Mouse (Mus musculus) limb, embryonic 14.5 days (tissue): ENCODE measurements around the gene Fhit. TPM values are rescaled to one million over a fixed set of nuclear protein-coding genes. Genes with fewer than 3 reads are reported as not detected.

ENCODE experiments used
- ATAC-seq: fragments of 200-750 bp; cut with Nextera tagmentation; 2 replicates; pipeline ENCODE4 v1.8.0; 2017; ENCODE audit warnings: low read depth, moderate number of reproducible peaks, moderate TSS enrichment; ENCODE audit not compliant: low FRiP score
- DNase-seq: peaks from one replicate; pipeline ENCODE4 v3.0.0-alpha.2; 2015; ENCODE audit warnings: low spot score
- H3K27ac ChIP-seq: fragments of 300-500 bp; sonication (generic); replicated peaks from 2 replicates; pipeline ENCODE4 v1.5.1; 2014; ENCODE audit warnings: low read depth, mild to moderate bottlenecking, low read length, moderate library complexity, mixed read lengths
- H3K27me3 ChIP-seq: fragments of 300-500 bp; sonication (generic); 2 replicates; pipeline ENCODE4 v1.6.1; 2014; ENCODE audit warnings: low read length, mixed read lengths; ENCODE audit not compliant: control insufficient read depth, insufficient read depth
- H3K36me3 ChIP-seq: fragments of 300-500 bp; sonication (generic); 2 replicates; pipeline ENCODE4 v1.6.1; 2014; ENCODE audit warnings: mild to moderate bottlenecking, low read length, moderate library complexity, mixed read lengths; ENCODE audit not compliant: control insufficient read depth, insufficient read depth
- H3K4me1 ChIP-seq: fragments of 300-500 bp; sonication (generic); 2 replicates; pipeline ENCODE4 v1.6.1; 2014; ENCODE audit warnings: antibody characterized with exemption, low read length, mixed read lengths; ENCODE audit not compliant: control insufficient read depth, insufficient read depth
- H3K4me2 ChIP-seq: fragments of 300-500 bp; sonication (generic); replicated peaks from 2 replicates; pipeline ENCODE4 v1.6.1; 2014; ENCODE audit warnings: low read depth, mild to moderate bottlenecking, low read length, moderate library complexity; ENCODE audit not compliant: severe bottlenecking
- H3K4me3 ChIP-seq: fragments of 300-500 bp; sonication (generic); replicated peaks from 2 replicates; pipeline ENCODE4 v1.5.1; 2014; ENCODE audit warnings: low read length
- H3K9ac ChIP-seq: fragments of 300-500 bp; sonication (generic); 2 replicates; pipeline ENCODE4 v1.6.1; 2014; ENCODE audit warnings: mild to moderate bottlenecking, low read depth, low read length, moderate library complexity; ENCODE audit not compliant: severe bottlenecking
- H3K9me3 ChIP-seq: fragments of 300-500 bp; sonication (generic); 2 replicates; pipeline ENCODE4 v1.6.1; 2016; ENCODE audit warnings: low read length; ENCODE audit not compliant: control insufficient read depth
- POLR2A ChIP-seq: fragments of 200-500 bp; IDR thresholded peaks from 2 replicates; pipeline ENCODE4 v1.8.0; 2012; ENCODE audit warnings: inconsistent platforms, mild to moderate bottlenecking, moderate library complexity, borderline replicate concordance; ENCODE audit not compliant: insufficient read depth, insufficient read length; ENCODE audit errors: extremely low read depth
- WGBS: fragments of 180-500 bp; shearing (Covaris S2); extraction: QIAGEN DNeasy Blood & Tissue Kit; methylation state at CpG from one replicate; pipeline ENCODE4 v1.1.7; 2014; 5-methylcytosine and 5-hydroxymethylcytosine counted together
- polyA plus RNA-seq, 2 experiments: library from polyadenylated mRNA; depleted of rRNA in 1 of 2; stranded (reverse) in 1 of 2; unstranded in 1 of 2; fragments of >200 nt; fragmentation: Nextera tagmentation in 1 of 2; extraction: Ambion mirVana in 1 of 2; gene quantifications; 2 replicates each; pipeline versions ENCODE4 v1.2.1 to v1.2.3; 2012 to 2014

Gene Fhit
- polyA plus RNA-seq, 2 experiments = 3.5 to 7.6 TPM

DNA sequence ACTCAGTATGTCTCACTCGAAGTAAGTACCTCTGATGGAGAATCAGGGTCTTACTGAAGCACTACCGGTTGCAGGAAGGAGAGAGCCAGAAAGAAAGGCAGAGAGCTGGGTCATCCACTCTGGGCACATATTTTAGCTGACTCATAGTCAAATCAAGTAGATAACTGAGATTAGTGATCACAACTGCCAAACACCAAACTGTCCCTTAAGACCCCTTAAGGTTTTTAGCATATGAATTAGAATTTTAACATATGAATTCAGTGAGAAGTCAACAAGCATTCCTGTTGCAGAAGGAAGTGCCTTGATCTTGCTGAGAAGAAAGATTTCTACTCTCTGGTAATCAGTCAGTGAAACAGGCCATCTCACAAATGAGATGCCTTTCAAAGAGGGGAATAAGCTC is 253.8 kb downstream of the Fhit start:
- 88% methylated on average over 2 of the region's 2 CpGs for WGBS
- no peak for ATAC-seq
- no peak for DNase-seq

DNA sequence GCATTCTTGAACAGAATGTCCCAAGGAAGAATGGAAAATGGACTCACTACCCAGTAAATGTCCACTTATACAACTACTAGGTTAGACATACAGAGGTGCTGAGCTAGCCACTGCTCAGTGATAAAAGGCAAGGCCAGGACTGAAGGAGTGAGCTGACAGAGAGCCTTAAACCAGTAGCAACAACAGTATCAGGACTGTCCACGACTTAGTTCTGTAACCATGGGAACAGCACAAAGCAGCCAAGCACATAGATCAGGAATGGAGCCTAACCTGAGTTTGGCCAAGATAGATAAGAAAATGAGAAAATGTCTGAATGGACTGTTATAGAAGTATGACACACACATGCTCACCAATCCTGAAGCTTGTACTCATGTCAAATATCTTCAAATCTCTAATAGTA is 279.1 kb downstream of the Fhit start:
- Histone ChIP-seq H3K27me3 (no peaks in the 10 kb centered on the region), H3K4me2 (no peak overlapping the region), H3K4me3 (no peak overlapping the region), H3K4me1 (no peaks in the 10 kb centered on the region), H3K9me3 (no peaks in the 10 kb centered on the region), H3K27ac (no peak overlapping the region), H3K36me3 (no peaks in the 10 kb centered on the region), H3K9ac (no peak overlapping the region)
- ATAC-seq = no peak
- TF ChIP-seq POLR2A = no peak
- no peak for DNase-seq
- WGBS = 54% methylated on average over 1 of the region's 1 CpGs

More for the DNA sequence above, 253.8 kb downstream of the Fhit start:
- Histone ChIP-seq H3K4me1 (no peaks in the 10 kb centered on the region), H3K9me3 (no peaks in the 10 kb centered on the region), H3K27me3 (no peaks in the 10 kb centered on the region), H3K36me3 (no peaks in the 10 kb centered on the region), H3K4me2 (no peak overlapping the region), H3K27ac (no peak overlapping the region), H3K9ac (no peak overlapping the region), H3K4me3 (no peak overlapping the region)
- no peak for TF ChIP-seq POLR2A

DNA sequence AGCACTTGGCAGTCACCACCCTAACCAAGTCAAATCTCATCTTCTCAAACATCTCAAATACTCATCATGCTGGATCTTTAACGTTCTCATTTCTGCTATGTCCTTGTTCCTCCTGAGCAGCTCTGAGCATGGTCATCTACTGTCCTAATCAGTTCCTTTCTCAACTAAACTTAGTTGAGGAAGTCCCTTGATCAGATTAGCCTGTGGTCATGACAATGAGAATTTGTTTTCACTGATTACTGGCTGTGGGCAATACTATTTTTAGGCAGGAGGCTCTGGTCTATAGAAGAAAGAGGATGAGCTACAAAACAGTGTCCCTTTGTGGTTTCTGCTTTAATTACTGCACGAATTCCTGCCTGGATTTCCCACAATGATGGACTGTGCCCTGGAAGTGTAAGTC is 281.1 kb downstream of the Fhit start:
- WGBS = 73% methylated on average over 2 of the region's 2 CpGs
- H3K27me3 ChIP-seq = no peaks in the 10 kb centered on the region
- ATAC-seq = no peak
- H3K4me1 ChIP-seq = no peaks in the 10 kb centered on the region
- H3K9me3 ChIP-seq = no peaks in the 10 kb centered on the region
- no peaks in the 10 kb centered on the region for H3K36me3 ChIP-seq
- no peak overlapping the region for H3K27ac ChIP-seq
- DNase-seq = no peak
- no peak overlapping the region for H3K4me3 ChIP-seq
- H3K4me2 ChIP-seq = no peak overlapping the region
- H3K9ac ChIP-seq = no peak overlapping the region
- no peak for TF ChIP-seq POLR2A

GRCm38 (mm10) chr14:10874595-10875372 is 287.1 kb downstream of the Fhit start:
- Histone ChIP-seq H3K9ac (no peak overlapping the region), H3K4me1 (no peaks in the 10 kb centered on the region), H3K36me3 (no peaks in the 10 kb centered on the region), H3K9me3 (no peaks in the 10 kb centered on the region), H3K4me2 (no peak overlapping the region), H3K4me3 (no peak overlapping the region), H3K27me3 (no peaks in the 10 kb centered on the region), H3K27ac (no peak overlapping the region)
- DNase-seq (no peak), ATAC-seq (no peak)
- WGBS = 65% methylated on average over 3 of the region's 3 CpGs
- TF ChIP-seq POLR2A = no peak

- 63% methylated on average over 3 of the region's 3 CpGs for WGBS
- no peak for ATAC-seq
- H3K9ac ChIP-seq = no peak overlapping the region
- no peak overlapping the region for H3K4me3 ChIP-seq
- no peaks in the 10 kb centered on the region for H3K9me3 ChIP-seq
- no peak for TF ChIP-seq POLR2A
- no peak overlapping the region for H3K27ac ChIP-seq
- no peaks in the 10 kb centered on the region for H3K36me3 ChIP-seq
- H3K4me2 ChIP-seq = no peak overlapping the region
- no peaks in the 10 kb centered on the region for H3K27me3 ChIP-seq
- no peak for DNase-seq
- no peaks in the 10 kb centered on the region for H3K4me1 ChIP-seq
Observed at GRCm38 (mm10) chr14:10857606-10858005, 304.2 kb downstream of the Fhit start.
